Comparison of ENCODE assay signal across 12 mouse cellular contexts in the genomic region with DNA sequence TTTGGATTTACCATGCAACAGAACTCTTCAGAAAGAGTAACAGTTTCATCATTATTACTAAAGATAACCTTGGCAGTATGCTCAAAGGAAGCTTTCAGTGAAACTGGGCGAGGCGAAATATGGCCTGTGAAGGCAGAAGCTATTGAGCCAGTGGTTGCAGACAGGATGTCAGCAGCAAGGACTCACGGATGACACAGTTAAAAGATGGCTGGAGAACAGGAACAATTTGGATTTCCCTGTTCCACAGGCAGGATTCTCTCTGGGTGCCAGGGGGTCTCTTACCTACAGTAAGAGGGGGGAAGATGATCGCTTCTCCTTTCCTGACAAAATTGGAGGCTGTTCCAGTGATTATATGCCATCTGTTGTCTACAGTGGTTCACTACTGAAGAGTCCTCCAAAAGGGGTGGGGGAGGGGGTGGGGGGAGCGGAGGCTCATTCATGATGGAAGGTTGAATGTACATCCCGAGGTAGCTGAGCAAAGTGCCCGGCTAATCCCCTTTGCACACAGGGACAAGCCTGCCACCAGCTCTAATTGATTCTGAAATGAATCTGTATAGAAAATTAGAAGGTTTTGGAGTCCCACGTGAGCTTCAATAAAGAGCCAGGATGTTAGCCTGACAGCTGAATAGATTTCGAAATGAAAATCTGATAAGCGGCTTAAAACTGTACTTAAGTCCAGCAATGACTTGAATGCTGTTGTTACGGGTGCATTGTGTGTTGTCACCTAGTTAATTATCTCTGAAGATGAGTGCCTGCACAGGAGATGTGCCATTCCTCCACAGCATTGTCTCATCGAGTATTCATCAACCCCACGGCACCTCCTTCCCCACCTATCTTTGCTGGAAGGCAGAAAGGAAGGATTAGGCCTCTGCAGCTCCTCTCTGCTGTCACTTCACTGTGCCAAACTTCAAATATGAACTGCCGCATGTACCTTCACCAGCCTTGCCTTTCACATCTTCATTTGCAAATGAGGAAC.
A peak's percentile ranks its signal among the peaks of the same experiment; 100 is the strongest.
DNase-seq lines count a peak whose midpoint lies in the region; ATAC-seq and TF ChIP-seq lines count a peak whose summit lies in the region.
"Had no signal": no experiment of that assay in that cellular context is flagged by ENCODE, and none has a peak within 500 bp of the region (broad histone marks: within the 10 kb centered on the region; RNA-seq: fewer than 3 reads in every experiment).

No protein-coding gene starts in this region.

- no peaks in the 10 kb centered on the region for H3K4me1 ChIP-seq in embryonic facial prominence, embryonic 11.5 days (ENCODE audit: control insufficient read depth, insufficient read depth, low read length)
- peaks cover 10% of the 10 kb centered on the region for H3K4me1 ChIP-seq in hindbrain, embryonic 15.5 days (replicated peaks)
- H3K4me1 ChIP-seq: limb, embryonic 15.5 days had no signal

- WGBS in embryonic facial prominence, embryonic 11.5 days, result 69% methylated on average over 14 of the region's 14 CpGs
- 42% methylated on average over 14 of the region's 14 CpGs for WGBS in hindbrain, embryonic 15.5 days

- TF ChIP-seq CTCF in gastrocnemius, adult 2 months (IDR thresholded peaks at IDR 0.05), result no peak

- ATAC-seq in embryonic facial prominence, embryonic 11.5 days (replicated peaks; ENCODE audit: insufficient number of reproducible peaks, low FRiP score, low TSS enrichment, low read depth), result peak; percentile 67; the same call in 1 of the 2 replicates
- peak; percentile 87 for ATAC-seq in hindbrain, embryonic 15.5 days (ENCODE audit: low FRiP score, low read depth)

- H3K27ac ChIP-seq in embryonic facial prominence, embryonic 11.5 days (replicated peaks; ENCODE audit: low read depth, low read length), result no peak overlapping the region
- peak overlapping the region; percentile 49 for H3K27ac ChIP-seq in hindbrain, embryonic 15.5 days (replicated peaks)
- no peak overlapping the region for H3K27ac ChIP-seq in gastrocnemius, adult 2 months
- H3K27ac ChIP-seq: kidney, postnatal 0 days; limb, embryonic 15.5 days had no signal

- intact Hi-C loops in gastrocnemius, adult 2 months (cut with DNase I), result no loop called here

- peak; percentile 16 to 19 for DNase-seq in right cerebral cortex, postnatal 10 days (ENCODE audit: low spot score in 2 of 2)
- DNase-seq in right cerebral cortex, postnatal 36 days (ENCODE audit: low spot score in 2 of 2), result no peak
- peak; percentile 9 for DNase-seq in embryonic facial prominence, embryonic 11.5 days (ENCODE audit: low spot score)
- peak; percentile 84 for DNase-seq in retina, postnatal 1 day
- DNase-seq in gastrocnemius, adult 2 months, result no peak
- DNase-seq in kidney, adult 8-10 months, result no peak
- no peak for DNase-seq in kidney, adult 18-20 months
- DNase-seq: lung, postnatal 14 days had no signal

- H3K9me3 ChIP-seq in embryonic facial prominence, embryonic 11.5 days (replicated peaks; ENCODE audit: control insufficient read depth, low read length), result no peaks in the 10 kb centered on the region
- H3K9me3 ChIP-seq in hindbrain, embryonic 15.5 days, result no peaks in the 10 kb centered on the region
- H3K9me3 ChIP-seq: limb, embryonic 15.5 days had no signal

- H3K4me3 ChIP-seq in embryonic facial prominence, embryonic 11.5 days (ENCODE audit: low read depth, low read length), result no peak overlapping the region
- H3K4me3 ChIP-seq in hindbrain, embryonic 15.5 days, result no peak overlapping the region
- no peak overlapping the region for H3K4me3 ChIP-seq in gastrocnemius, adult 2 months
- H3K4me3 ChIP-seq: erythroblast, embryonic 14.5 days; limb, embryonic 15.5 days had no signal

- no peak overlapping the region for H3K4me2 ChIP-seq in embryonic facial prominence, embryonic 11.5 days (ENCODE audit: low read depth, low read length)
- peak overlapping the region; percentile 26; the same call in 1 of the 2 replicates for H3K4me2 ChIP-seq in hindbrain, embryonic 15.5 days
- H3K4me2 ChIP-seq: limb, embryonic 15.5 days had no signal

- H3K27me3 ChIP-seq in embryonic facial prominence, embryonic 11.5 days (ENCODE audit: control insufficient read depth, insufficient read depth, low read length), result no peaks in the 10 kb centered on the region
- no peaks in the 10 kb centered on the region for H3K27me3 ChIP-seq in hindbrain, embryonic 15.5 days
- H3K27me3 ChIP-seq: limb, embryonic 15.5 days had no signal

- no peak overlapping the region for H3K9ac ChIP-seq in embryonic facial prominence, embryonic 11.5 days (replicated peaks; ENCODE audit: low read length)
- H3K9ac ChIP-seq in hindbrain, embryonic 15.5 days, result no peak overlapping the region
- H3K9ac ChIP-seq: limb, embryonic 15.5 days had no signal

- no peaks in the 10 kb centered on the region for H3K36me3 ChIP-seq in embryonic facial prominence, embryonic 11.5 days (replicated peaks; ENCODE audit: control insufficient read depth, insufficient read depth, low read depth, low read length)
- H3K36me3 ChIP-seq in hindbrain, embryonic 15.5 days, result no peaks in the 10 kb centered on the region
- H3K36me3 ChIP-seq: limb, embryonic 15.5 days had no signal

Comparison
In these comparisons a context has a peak if more than half of its experiments do, and no peak if none do; other contexts are left out.
1. DNase-seq: peak in right cerebral cortex, postnatal 10 days (2 of 2), embryonic facial prominence, embryonic 11.5 days (single experiment) and retina, postnatal 1 day (single experiment); none in right cerebral cortex, postnatal 36 days (0 of 2), gastrocnemius, adult 2 months (single experiment), kidney, adult 8-10 months (0 of 2) and kidney, adult 18-20 months (single experiment).